Mouse (Mus musculus): ENCODE measurements around the gene Olfr916. TPM values are rescaled to one million over a fixed set of nuclear protein-coding genes. Genes with fewer than 3 reads are reported as not detected.

The Olfr916 gene
- total RNA-seq (2022), result not detected

DNA sequence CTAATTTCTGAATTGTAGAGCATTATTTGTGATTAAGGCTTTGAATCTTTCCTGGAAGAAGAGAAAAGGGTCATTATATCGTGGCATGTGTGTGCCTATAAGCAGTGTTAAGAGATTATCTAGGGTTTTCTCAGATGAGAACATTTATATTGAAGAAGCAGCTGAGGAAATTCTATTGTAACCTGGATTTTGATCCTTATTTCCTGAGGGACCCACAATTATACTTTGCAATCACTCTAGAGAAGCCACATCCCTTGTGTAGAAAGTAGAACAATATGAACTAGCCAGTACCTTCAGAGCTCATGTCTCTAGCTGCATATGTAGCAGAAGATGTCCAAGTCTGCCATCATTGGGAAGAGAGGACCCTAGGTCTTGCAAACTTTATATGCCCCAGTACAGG, at the start of gene Olfr916:
Gene Olfr916, minus strand, starts transcription at position 101 of the 400 bp plus-strand sequence.
- DNase-seq (ENCODE audit: low spot score in 2 of 2), result no peak

DNA sequence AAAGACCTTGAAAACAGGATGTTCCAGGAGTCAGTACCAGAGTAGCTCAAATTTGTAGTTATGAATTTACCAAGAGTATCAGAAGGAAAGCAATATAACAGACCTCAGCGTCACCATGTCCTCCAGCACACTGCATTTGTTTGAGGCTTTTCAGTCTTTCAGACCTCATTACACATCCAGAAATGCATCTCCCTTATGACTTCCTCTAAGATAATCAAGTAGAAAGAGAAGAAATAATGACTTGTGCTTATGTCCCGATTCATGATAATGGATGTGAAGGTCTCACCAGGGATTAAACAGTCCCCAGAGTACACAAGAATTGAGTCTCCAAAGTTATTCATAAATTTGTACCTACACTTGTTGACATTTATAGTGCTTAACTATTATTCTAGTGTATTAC, 14.8 kb upstream of the Olfr916 start, which contains the start of gene Olfr918:
Gene Olfr918, minus strand, starts transcription at position 101 of the 400 bp plus-strand sequence.
- no peak for DNase-seq (ENCODE audit: low spot score in 2 of 2)

DNA sequence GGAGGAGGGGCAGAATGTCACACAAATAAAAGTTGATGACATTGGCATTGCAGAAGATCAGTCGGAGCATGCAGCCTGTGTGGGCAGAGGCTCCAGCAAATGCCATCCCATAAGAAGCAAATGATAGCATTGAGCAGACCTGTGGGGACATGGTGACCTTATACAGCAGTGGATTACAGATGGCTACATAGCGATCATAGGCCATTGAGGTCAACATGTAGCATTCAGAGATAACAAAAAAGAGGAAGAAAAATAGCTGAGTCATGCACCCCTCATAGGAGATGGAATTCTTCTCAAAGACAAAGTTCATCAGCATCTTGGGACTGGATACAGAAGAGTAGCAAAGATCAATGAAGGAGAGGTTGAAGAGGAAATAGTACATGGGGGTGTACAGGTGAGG, 13.2 kb upstream of the Olfr916 start:
- DNase-seq (ENCODE audit: low spot score in 2 of 2), result no peak

DNA sequence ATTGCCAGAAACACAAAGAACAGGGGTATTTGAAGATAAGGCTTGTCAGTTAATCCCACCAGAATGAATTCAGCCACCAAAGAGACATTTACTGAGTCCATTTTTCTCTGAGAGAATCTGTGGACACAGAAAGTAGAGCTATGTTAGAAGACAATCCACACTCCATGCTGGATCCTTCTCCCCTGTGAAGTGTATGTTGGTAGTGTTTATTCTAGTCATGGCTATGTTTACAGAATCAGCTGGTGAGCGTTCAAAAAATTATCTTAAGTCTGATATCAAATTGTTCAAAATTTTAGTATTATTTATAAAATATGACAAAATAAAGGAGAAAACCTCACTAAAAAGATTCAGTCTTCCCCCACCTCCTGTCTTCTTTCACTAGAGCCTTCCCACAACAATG, 6.1 kb upstream of the Olfr916 start, which contains the start of gene Olfr917:
Gene Olfr917, minus strand, starts transcription at position 101 of the 400 bp plus-strand sequence.
- DNase-seq (ENCODE audit: low spot score in 2 of 2), result no peak

DNA sequence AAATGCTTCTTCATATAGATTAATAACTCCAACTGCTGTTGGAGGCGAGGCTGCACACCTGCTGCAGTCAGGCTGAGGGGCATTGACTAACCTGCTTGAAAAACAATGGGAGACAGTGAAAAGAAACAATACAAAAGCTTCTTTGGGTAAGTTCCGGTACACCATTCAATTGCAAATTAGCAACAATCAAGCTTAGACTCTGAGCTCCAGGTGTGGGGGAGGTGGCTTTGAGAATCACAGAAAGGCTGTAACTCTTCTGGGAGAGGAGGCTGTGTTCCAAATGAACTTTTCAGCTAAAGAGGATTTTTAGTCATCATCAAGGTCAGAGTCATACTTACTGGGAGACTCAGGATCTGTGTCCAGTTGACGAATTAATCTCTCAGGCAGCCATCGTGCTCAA, 27.3 kb downstream of the Olfr916 start:
- DNase-seq (ENCODE audit: low spot score in 2 of 2), result no peak

Other genes starting within 250 kb of the Olfr916 start
- gene Olfr901, start 230.4 kb downstream of the Olfr916 start, total RNA-seq (2022), result not detected
- not detected for gene Olfr902, start 212.2 kb downstream of the Olfr916 start, total RNA-seq (2022)
- gene Olfr904, start 196.7 kb downstream of the Olfr916 start, total RNA-seq (2022), result not detected
- not detected for gene Olfr905, start 188.8 kb downstream of the Olfr916 start, total RNA-seq (2022)
- not detected for gene Olfr906, start 172.8 kb downstream of the Olfr916 start, total RNA-seq (2022)
- gene Olfr907, start 164.1 kb downstream of the Olfr916 start, total RNA-seq (2022), result not detected
- not detected for gene Olfr911-ps1, start 138.3 kb downstream of the Olfr916 start, total RNA-seq (2022)
- gene Olfr910, start 122.0 kb downstream of the Olfr916 start, total RNA-seq (2022), result not detected
- gene Olfr912, start 79.7 kb downstream of the Olfr916 start, total RNA-seq (2022), result not detected
- not detected for gene Olfr913, start 67.1 kb downstream of the Olfr916 start, total RNA-seq (2022)
- gene Olfr914, start 54.8 kb downstream of the Olfr916 start, total RNA-seq (2022), result not detected
- gene Olfr917, start 6.0 kb upstream of the Olfr916 start, total RNA-seq (2022), result not detected
- gene Olfr918, start 14.7 kb upstream of the Olfr916 start, total RNA-seq (2022), result not detected
- not detected for gene Olfr919, start 43.8 kb upstream of the Olfr916 start, total RNA-seq (2022)
- gene Vwa5a, start 58.4 kb upstream of the Olfr916 start, total RNA-seq (2022), result 10 to 100 TPM; 13.2 to 24.4 (median 19.0) TPM
- under 1 TPM in 3 of 4 experiments, not detected in 1; 0.05 to 0.18 (median 0.08) TPM for gene Olfr920, start 92.4 kb upstream of the Olfr916 start, total RNA-seq (2022)
- not detected for gene Olfr921, start 113.2 kb upstream of the Olfr916 start, total RNA-seq (2022)
- not detected for gene Olfr922, start 154.7 kb upstream of the Olfr916 start, total RNA-seq (2022)
- not detected for gene Olfr923, start 166.7 kb upstream of the Olfr916 start, total RNA-seq (2022)
- not detected for gene Olfr924, start 184.6 kb upstream of the Olfr916 start, total RNA-seq (2022)
- gene Olfr26, start 195.2 kb upstream of the Olfr916 start, total RNA-seq (2022), result not detected
- gene Olfr926, start 217.3 kb upstream of the Olfr916 start, total RNA-seq (2022), result not detected